Mouse (Mus musculus): ENCODE data around the gene Prkca. TPM values are rescaled to one million over a fixed set of nuclear protein-coding genes. Genes with fewer than 3 reads are reported as not detected.

Gene Prkca
- polyA plus RNA-seq, 1 experiment from 2014 or later: 5.3 TPM

DNA sequence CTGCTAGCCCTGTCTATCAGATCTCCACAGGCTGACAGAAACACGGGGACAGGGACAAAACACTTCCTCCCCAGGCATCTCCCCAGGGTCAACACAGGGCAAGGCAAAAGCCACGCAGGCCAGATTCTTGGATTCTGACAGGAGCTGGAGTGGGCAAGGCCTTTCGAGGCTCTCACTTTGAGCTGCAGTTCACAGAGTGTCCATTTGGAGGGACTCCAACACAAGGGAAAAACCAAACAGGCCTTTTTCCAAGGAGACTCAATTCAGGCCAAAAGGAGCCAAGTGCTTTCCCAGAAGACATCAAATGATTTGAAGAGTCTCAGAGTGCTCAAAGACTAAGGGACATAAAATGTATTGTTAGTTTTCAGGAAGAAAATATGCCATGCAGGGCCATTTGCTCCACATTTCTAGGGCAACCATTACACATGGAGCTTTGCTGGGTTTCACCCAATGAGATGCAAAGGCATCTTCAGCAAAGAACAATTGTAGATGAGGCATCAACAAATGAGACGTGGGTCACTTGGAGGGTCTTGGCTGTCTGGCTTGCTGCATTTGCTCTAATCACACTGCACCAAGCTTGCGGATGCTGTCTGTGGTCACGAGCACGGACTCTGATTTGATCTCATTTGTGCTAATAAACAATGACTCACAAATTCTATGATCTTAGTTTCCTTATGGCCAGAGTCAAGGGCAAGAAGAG is 317.9 kb downstream of the Prkca start:
- no peak overlapping the region for H3K4me3 ChIP-seq (ENCODE audit: low read depth, low read length)
- H3K4me2 ChIP-seq (ENCODE audit: low read length): no peak overlapping the region
- H3K36me3 ChIP-seq (ENCODE audit: control insufficient read depth, insufficient read depth, low read length): no peaks in the 10 kb centered on the region
- H3K9me3 ChIP-seq (replicated peaks; ENCODE audit: control insufficient read depth, low read length): no peaks in the 10 kb centered on the region
- DNase-seq (ENCODE audit: low spot score): peak; percentile 73
- no peak overlapping the region for H3K9ac ChIP-seq (ENCODE audit: low read length)
- no peak overlapping the region for H3K27ac ChIP-seq (ENCODE audit: low read depth, low read length)
- H3K27me3 ChIP-seq (replicated peaks; ENCODE audit: control insufficient read depth, insufficient read depth, low read length): no peaks in the 10 kb centered on the region
- 0 out of 2 replicates have a peak, but pooled peaks have one; percentile 26 for ATAC-seq
- peaks cover 3% of the 10 kb centered on the region; the same call in 1 of the 2 replicates for H3K4me1 ChIP-seq (ENCODE audit: control insufficient read depth, insufficient read depth, low read length)
- 55% methylated on average over 7 of the region's 7 CpGs for WGBS

DNA sequence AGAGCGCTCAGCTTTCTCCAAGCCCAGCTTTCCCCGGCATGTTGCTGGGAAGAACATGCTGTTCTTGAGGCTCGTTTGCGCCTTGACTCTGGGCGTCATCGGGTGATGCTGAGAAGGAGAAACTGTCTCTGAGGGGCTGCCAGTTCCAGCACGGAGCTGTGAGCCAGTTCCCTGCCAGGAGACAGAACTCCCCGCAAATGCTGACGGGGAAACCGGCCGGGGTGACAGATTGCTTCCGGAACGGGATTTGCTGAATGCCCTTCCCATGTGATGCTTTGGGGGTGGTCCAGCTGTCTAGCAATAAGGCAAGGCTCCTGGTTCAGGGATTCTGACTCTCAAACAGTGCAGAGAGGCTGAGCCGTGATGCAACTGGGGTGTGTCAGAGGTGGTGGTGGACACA is 320.5 kb downstream of the Prkca start:
- peaks cover 3% of the 10 kb centered on the region; the same call in 1 of the 2 replicates for H3K4me1 ChIP-seq (ENCODE audit: control insufficient read depth, insufficient read depth, low read length)
- H3K4me3 ChIP-seq (ENCODE audit: low read depth, low read length): no peak overlapping the region
- H3K36me3 ChIP-seq (ENCODE audit: control insufficient read depth, insufficient read depth, low read length): no peaks in the 10 kb centered on the region
- peak overlapping the region; percentile 65 for H3K27ac ChIP-seq (ENCODE audit: low read depth, low read length)
- H3K4me2 ChIP-seq (ENCODE audit: low read length): no peak overlapping the region
- H3K9ac ChIP-seq (ENCODE audit: low read length): no peak overlapping the region
- H3K9me3 ChIP-seq (replicated peaks; ENCODE audit: control insufficient read depth, low read length): no peaks in the 10 kb centered on the region
- peak; percentile 82 for ATAC-seq
- peak; percentile 82 for DNase-seq (ENCODE audit: low spot score)
- H3K27me3 ChIP-seq (replicated peaks; ENCODE audit: control insufficient read depth, insufficient read depth, low read length): no peaks in the 10 kb centered on the region
- 67% methylated on average over 14 of the region's 14 CpGs for WGBS

DNA sequence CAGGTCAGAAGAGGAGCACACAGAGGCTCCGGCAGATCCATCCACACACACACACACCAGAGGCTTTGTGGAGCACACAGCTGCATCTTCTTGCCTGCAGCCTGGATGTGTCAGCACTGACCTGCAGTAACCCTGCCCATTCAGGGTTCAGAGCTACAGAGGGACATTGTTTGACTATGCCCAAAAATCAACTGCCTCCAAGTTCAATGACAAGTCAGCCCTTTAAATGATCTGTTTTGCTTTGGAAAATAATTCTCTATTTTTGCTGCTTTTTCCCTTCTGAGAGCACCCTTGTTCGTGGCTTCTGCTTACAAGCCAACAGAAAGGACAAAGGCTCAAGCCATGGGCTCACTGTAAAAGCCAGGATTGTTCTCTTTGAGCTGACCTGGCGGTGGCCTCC is 322.8 kb downstream of the Prkca start:
- 81% methylated on average over 3 of the region's 3 CpGs for WGBS
- ATAC-seq: no peak

DNA sequence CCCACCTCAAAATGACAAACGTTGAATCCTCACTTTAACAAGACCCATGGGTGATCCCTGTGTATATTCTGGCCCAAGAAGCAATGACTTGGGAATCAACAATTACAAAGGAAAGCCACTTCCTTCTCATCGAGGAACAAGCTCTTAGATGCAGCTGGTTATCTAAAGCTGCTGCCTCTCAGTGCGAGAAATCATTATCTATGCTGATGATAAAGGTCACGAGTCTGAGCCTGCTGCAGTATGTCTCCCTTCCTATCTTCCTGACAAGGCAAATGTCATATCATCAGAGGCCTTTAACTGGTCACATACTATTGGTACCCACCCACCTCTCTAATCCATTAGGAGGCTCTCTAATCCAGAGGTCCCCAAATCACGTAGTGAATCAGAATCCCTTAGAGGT is 328.4 kb downstream of the Prkca start:
- Histone ChIP-seq H3K27ac (ENCODE audit: low read depth, low read length) (no peak overlapping the region), H3K4me1 (ENCODE audit: control insufficient read depth, insufficient read depth, low read length) (no peaks in the 10 kb centered on the region), H3K36me3 (ENCODE audit: control insufficient read depth, insufficient read depth, low read length) (no peaks in the 10 kb centered on the region), H3K9me3 (replicated peaks; ENCODE audit: control insufficient read depth, low read length) (no peaks in the 10 kb centered on the region), H3K4me3 (ENCODE audit: low read depth, low read length) (no peak overlapping the region), H3K27me3 (replicated peaks; ENCODE audit: control insufficient read depth, insufficient read depth, low read length) (no peaks in the 10 kb centered on the region), H3K4me2 (ENCODE audit: low read length) (no peak overlapping the region), H3K9ac (ENCODE audit: low read length) (no peak overlapping the region)
- 87% methylated on average over 5 of the region's 5 CpGs for WGBS
- DNase-seq (ENCODE audit: low spot score) (no peak), ATAC-seq (no peak)

More for the DNA sequence above, 322.8 kb downstream of the Prkca start:
- H3K4me1 ChIP-seq (ENCODE audit: control insufficient read depth, insufficient read depth, low read length): peaks cover 3% of the 10 kb centered on the region; the same call in 1 of the 2 replicates
- no peaks in the 10 kb centered on the region for H3K9me3 ChIP-seq (replicated peaks; ENCODE audit: control insufficient read depth, low read length)
- no peaks in the 10 kb centered on the region for H3K36me3 ChIP-seq (ENCODE audit: control insufficient read depth, insufficient read depth, low read length)
- H3K27ac ChIP-seq (ENCODE audit: low read depth, low read length): no peak overlapping the region
- no peak overlapping the region for H3K4me3 ChIP-seq (ENCODE audit: low read depth, low read length)
- no peaks in the 10 kb centered on the region for H3K27me3 ChIP-seq (replicated peaks; ENCODE audit: control insufficient read depth, insufficient read depth, low read length)
- DNase-seq (ENCODE audit: low spot score): no peak
- H3K4me2 ChIP-seq (ENCODE audit: low read length): no peak overlapping the region
- H3K9ac ChIP-seq (ENCODE audit: low read length): no peak overlapping the region

DNA sequence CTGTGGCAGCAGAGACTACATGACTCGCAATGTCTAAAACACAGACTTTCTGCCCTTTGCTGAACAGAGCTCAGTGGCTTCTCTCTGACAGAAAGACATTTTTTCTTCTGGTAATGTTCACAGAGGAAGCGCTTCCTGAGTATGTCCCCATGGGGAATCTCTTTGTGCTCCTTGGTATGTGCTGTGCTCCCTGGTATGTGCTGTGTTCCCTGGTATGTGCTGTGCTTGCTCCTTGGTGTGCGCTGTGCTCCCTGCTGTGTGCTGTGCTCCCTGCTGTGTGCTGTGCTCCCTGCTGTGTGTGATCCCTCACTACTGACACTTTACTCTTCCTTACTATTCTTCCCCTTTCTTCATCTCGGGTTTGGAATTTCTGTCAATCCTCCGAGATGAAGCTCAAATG is 330.3 kb downstream of the Prkca start:
- no peaks in the 10 kb centered on the region for H3K4me1 ChIP-seq (ENCODE audit: control insufficient read depth, insufficient read depth, low read length)
- ATAC-seq (no peak), DNase-seq (ENCODE audit: low spot score) (no peak)
- no peak overlapping the region for H3K27ac ChIP-seq (ENCODE audit: low read depth, low read length)
- H3K27me3 ChIP-seq (replicated peaks; ENCODE audit: control insufficient read depth, insufficient read depth, low read length): no peaks in the 10 kb centered on the region
- H3K4me3 ChIP-seq (ENCODE audit: low read depth, low read length): no peak overlapping the region
- no peaks in the 10 kb centered on the region for H3K36me3 ChIP-seq (ENCODE audit: control insufficient read depth, insufficient read depth, low read length)
- WGBS: 58% methylated on average over 5 of the region's 5 CpGs
- H3K9me3 ChIP-seq (replicated peaks; ENCODE audit: control insufficient read depth, low read length): no peaks in the 10 kb centered on the region
- no peak overlapping the region for H3K4me2 ChIP-seq (ENCODE audit: low read length)
- H3K9ac ChIP-seq (ENCODE audit: low read length): no peak overlapping the region

DNA sequence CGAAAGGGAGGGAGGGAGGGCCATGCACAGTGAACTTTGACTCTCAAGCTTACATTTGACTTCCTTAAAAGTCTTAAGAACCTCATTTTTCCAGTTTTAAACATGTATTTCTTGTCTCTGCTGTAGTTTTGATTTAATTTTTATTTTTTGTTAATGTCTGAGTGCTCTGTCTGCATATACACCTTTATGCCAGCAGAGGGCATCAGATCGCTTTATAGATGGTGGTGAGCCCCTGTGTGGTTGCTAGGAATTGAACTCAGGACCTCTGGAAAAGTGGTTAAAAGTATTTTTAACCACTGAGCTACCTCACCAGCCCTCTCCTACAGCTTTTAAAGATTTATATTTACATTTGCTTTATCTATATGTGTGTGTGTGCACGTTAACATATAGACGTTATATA is 333.3 kb downstream of the Prkca start:
- no peaks in the 10 kb centered on the region for H3K4me1 ChIP-seq (ENCODE audit: control insufficient read depth, insufficient read depth, low read length)
- H3K27ac ChIP-seq (ENCODE audit: low read depth, low read length): no peak overlapping the region
- ATAC-seq: no peak
- H3K9me3 ChIP-seq (replicated peaks; ENCODE audit: control insufficient read depth, low read length): no peaks in the 10 kb centered on the region
- no peaks in the 10 kb centered on the region for H3K36me3 ChIP-seq (ENCODE audit: control insufficient read depth, insufficient read depth, low read length)
- WGBS: 80% methylated on average over 4 of the region's 4 CpGs
- no peaks in the 10 kb centered on the region for H3K27me3 ChIP-seq (replicated peaks; ENCODE audit: control insufficient read depth, insufficient read depth, low read length)
- no peak overlapping the region for H3K4me2 ChIP-seq (ENCODE audit: low read length)
- no peak overlapping the region for H3K9ac ChIP-seq (ENCODE audit: low read length)
- H3K4me3 ChIP-seq (ENCODE audit: low read depth, low read length): no peak overlapping the region
- DNase-seq (ENCODE audit: low spot score): peak; percentile 28

DNA sequence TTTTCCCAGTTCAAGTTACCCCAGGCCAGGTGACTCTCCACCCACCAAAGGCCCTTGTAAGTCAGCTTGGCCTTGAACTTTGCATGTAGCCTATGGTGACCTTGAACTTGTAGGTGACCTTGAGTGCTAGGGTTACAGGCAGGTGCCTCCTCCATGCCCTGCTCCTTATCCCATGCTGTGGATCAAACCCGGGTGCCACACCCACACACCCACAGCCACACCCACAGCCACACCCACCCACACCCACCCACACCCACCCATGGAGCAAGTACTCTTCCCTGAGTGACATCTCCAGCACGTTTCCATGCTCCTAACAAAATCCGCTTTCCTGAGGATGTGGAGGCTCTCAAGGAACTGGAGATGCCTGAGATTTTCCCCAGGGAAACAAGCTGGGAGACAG is 344.8 kb downstream of the Prkca start:
- Histone ChIP-seq H3K27ac (ENCODE audit: low read depth, low read length) (no peak overlapping the region), H3K4me1 (ENCODE audit: control insufficient read depth, insufficient read depth, low read length) (no peaks in the 10 kb centered on the region), H3K9ac (ENCODE audit: low read length) (no peak overlapping the region), H3K27me3 (replicated peaks; ENCODE audit: control insufficient read depth, insufficient read depth, low read length) (no peaks in the 10 kb centered on the region), H3K4me3 (ENCODE audit: low read depth, low read length) (no peak overlapping the region), H3K36me3 (ENCODE audit: control insufficient read depth, insufficient read depth, low read length) (no peaks in the 10 kb centered on the region), H3K4me2 (ENCODE audit: low read length) (no peak overlapping the region), H3K9me3 (replicated peaks; ENCODE audit: control insufficient read depth, low read length) (no peaks in the 10 kb centered on the region)
- DNase-seq (ENCODE audit: low spot score) (no peak), ATAC-seq (no peak)
- WGBS: 93% methylated on average over 3 of the region's 3 CpGs

DNA sequence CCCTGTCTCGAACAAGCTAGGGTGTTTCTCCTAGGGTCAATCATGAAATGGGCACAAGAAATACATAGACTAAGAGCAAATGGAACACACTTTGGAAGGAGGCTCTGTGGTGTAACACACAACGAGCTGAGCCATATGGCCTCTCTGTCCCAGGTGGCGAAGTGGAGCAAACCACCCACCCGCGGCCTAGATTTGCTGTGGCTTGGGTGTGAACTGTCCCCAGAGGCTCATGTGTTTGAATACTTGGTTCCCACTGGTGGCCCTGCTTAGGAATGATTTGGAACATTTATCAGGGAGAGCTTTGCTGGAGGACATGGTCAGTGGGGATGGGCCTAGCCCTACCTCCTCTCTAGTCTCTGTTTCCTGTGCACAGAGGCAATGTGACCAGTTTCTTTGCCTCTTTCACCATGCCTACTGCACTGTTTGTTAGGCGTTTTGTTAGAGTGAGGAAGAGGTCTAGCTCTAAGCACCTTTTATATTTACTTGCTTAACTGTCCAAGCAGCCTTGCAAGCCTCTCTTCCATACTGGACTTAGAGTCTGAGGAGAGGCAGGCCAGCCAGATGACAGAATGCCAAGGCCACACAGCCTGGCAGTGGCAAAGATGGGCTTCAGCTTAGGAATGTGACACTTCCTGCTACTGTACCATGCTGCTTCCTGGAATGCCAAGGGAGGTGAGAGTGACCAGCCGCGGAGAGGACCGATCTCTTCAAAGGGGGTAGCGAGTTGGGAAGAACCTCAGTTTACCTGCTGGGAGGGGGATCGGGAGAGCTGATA is 346.6 kb downstream of the Prkca start:
- no peaks in the 10 kb centered on the region for H3K27me3 ChIP-seq (replicated peaks; ENCODE audit: control insufficient read depth, insufficient read depth, low read length)
- H3K9me3 ChIP-seq (replicated peaks; ENCODE audit: control insufficient read depth, low read length): no peaks in the 10 kb centered on the region
- no peak overlapping the region for H3K27ac ChIP-seq (ENCODE audit: low read depth, low read length)
- H3K9ac ChIP-seq (ENCODE audit: low read length): no peak overlapping the region
- no peak for DNase-seq (ENCODE audit: low spot score)
- no peak overlapping the region for H3K4me2 ChIP-seq (ENCODE audit: low read length)
- no peak overlapping the region for H3K4me3 ChIP-seq (ENCODE audit: low read depth, low read length)
- no peaks in the 10 kb centered on the region for H3K4me1 ChIP-seq (ENCODE audit: control insufficient read depth, insufficient read depth, low read length)
- ATAC-seq: no peak
- no peaks in the 10 kb centered on the region for H3K36me3 ChIP-seq (ENCODE audit: control insufficient read depth, insufficient read depth, low read length)
- 84% methylated on average over 11 of the region's 11 CpGs for WGBS

DNA sequence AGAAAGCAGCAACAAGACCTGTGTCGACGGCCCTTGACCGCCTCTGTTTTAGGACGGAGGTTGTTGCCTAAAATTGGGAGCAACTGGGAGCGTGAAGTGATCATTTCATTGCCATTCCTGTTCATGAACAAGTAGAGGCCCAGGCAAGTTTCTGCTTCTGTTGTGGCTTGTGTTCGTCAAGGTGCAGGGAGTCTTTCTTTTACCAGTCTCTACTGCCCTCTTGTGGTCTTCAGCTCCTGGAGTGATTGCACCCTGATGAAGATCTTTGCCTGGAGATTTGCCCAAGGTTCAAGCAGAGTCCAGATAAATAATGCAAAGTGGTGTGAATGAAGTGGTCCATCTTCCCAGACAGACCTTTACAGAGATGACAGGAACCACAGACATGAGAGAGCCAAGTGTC is 349.2 kb downstream of the Prkca start:
- H3K4me2 ChIP-seq (ENCODE audit: low read length): no peak overlapping the region
- H3K27me3 ChIP-seq (replicated peaks; ENCODE audit: control insufficient read depth, insufficient read depth, low read length): no peaks in the 10 kb centered on the region
- H3K9me3 ChIP-seq (replicated peaks; ENCODE audit: control insufficient read depth, low read length): no peaks in the 10 kb centered on the region
- no peak overlapping the region for H3K9ac ChIP-seq (ENCODE audit: low read length)
- peak; percentile 91 for DNase-seq (ENCODE audit: low spot score)
- H3K4me1 ChIP-seq (ENCODE audit: control insufficient read depth, insufficient read depth, low read length): no peaks in the 10 kb centered on the region
- no peak overlapping the region for H3K4me3 ChIP-seq (ENCODE audit: low read depth, low read length)
- 45% methylated on average over 6 of the region's 6 CpGs for WGBS
- H3K36me3 ChIP-seq (ENCODE audit: control insufficient read depth, insufficient read depth, low read length): no peaks in the 10 kb centered on the region
- H3K27ac ChIP-seq (ENCODE audit: low read depth, low read length): no peak overlapping the region
- ATAC-seq: 0 out of 2 replicates have a peak, but pooled peaks have one; percentile 37
